Mouse (Mus musculus) heart, postnatal 4 days (tissue): ENCODE measurements around the gene Epyc. TPM values are rescaled to one million over a fixed set of nuclear protein-coding genes. Genes with fewer than 3 reads are reported as not detected.
"Not testable (repeated sequence)": the region's sequence is repeated elsewhere in the genome, so short reads cannot be mapped to it uniquely, and the experiment has no call there.

ENCODE experiments used
- DNase-seq: peaks from one replicate; pipeline ENCODE4 v3.0.0; 2021
- total RNA-seq, 2 experiments: library from RNA; stranded (reverse); gene quantifications; 2 replicates each; pipeline ENCODE4 v1.2.3; 2021

Epyc gene
- total RNA-seq, 2 experiments from 2014 or later = 0.24 TPM; not detected in 1

- DNase-seq = no peak
Observed at GRCm38 (mm10) chr10:97715289-97715906, 71.5 kb downstream of the Epyc start.

GRCm38 (mm10) chr10:97717233-97717632 lies 73.4 kb downstream of the Epyc start:
- DNase-seq = no peak

- no peak for DNase-seq
Observed at GRCm38 (mm10) chr10:97718021-97718420, 74.2 kb downstream of the Epyc start.

GRCm38 (mm10) chr10:97720625-97721024 lies 76.8 kb downstream of the Epyc start:
- DNase-seq = no peak

GRCm38 (mm10) chr10:97722709-97723108 lies 78.8 kb downstream of the Epyc start:
- no peak for DNase-seq

GRCm38 (mm10) chr10:97725929-97726328 lies 82.1 kb downstream of the Epyc start:
- no peak for DNase-seq

GRCm38 (mm10) chr10:97726655-97727054 lies 82.8 kb downstream of the Epyc start, which contains the start of gene C030005K15Rik:
Gene C030005K15Rik, minus strand, starts transcription at chr10:97726755.
- not testable (repeated sequence) for DNase-seq

Other genes with a start within 250 kb of the Epyc start
- 100 to 1,000 TPM; 319 to 365 TPM for gene Dcn, start 164.5 kb upstream of the Epyc start, total RNA-seq
- gene Lum, start 78.9 kb upstream of the Epyc start, total RNA-seq = 10 to 100 TPM; 90.0 to 96.5 TPM
- gene Kera, start 37.2 kb upstream of the Epyc start, total RNA-seq = not detected
- gene Ccer1, start 49.0 kb downstream of the Epyc start, total RNA-seq = not detected
- gene C030005K15Rik, start 82.7 kb downstream of the Epyc start, total RNA-seq = not detected